Mouse (Mus musculus) heart, postnatal 25 days (tissue): ENCODE measurements at regions not wholly inside any gene's neighbourhood (a gene's known extent, or its start where the extent isn't known, plus 50 kb on each side); places are given as distances from the start of the nearest gene placed in this dataset.

Experiments used
- DNase-seq: peaks from one replicate; pipeline ENCODE4 v3.0.0; 2022; ENCODE audit warnings: low spot score
- intact Hi-C: fragments of 180-260 bp; cut with DNase I; formaldehyde crosslinking; loops from one replicate; pipeline ENCODE4 v1.15.1; 2025

GRCm38 (mm10) chr19:15513197-15513596 lies 433.9 kb downstream of the Psat1 start:
- no peak for DNase-seq
- intact Hi-C loops, result no loop called here

GRCm38 (mm10) chr19:15510395-15510794 lies 436.7 kb downstream of the Psat1 start:
- no peak for DNase-seq
- intact Hi-C loops, result no loop called here

- no peak for DNase-seq
- intact Hi-C loops, result no loop called here
Measured at GRCm38 (mm10) chr19:15502985-15503354, 444.2 kb downstream of the Psat1 start.

GRCm38 (mm10) chr19:15502315-15502984 lies 444.7 kb downstream of the Psat1 start:
- intact Hi-C loops, result no loop called here
- DNase-seq, result no peak

GRCm38 (mm10) chr19:15495532-15495931 lies 451.6 kb downstream of the Psat1 start:
- intact Hi-C loops, result no loop called here
- DNase-seq, result no peak

- no peak for DNase-seq
- intact Hi-C loops, result no loop called here
Measured at GRCm38 (mm10) chr19:15487576-15487975, 459.6 kb downstream of the Psat1 start.

GRCm38 (mm10) chr19:15481605-15482004 lies 465.5 kb downstream of the Psat1 start:
- DNase-seq, result no peak
- intact Hi-C loops, result no loop called here

GRCm38 (mm10) chr19:15469541-15469940 lies 477.6 kb downstream of the Psat1 start:
- no peak for DNase-seq
- intact Hi-C loops, result no loop called here

GRCm38 (mm10) chr19:15466713-15467112 lies 480.4 kb downstream of the Psat1 start:
- intact Hi-C loops, result no loop called here
- no peak for DNase-seq

- intact Hi-C loops, result no loop called here
- no peak for DNase-seq
Measured at GRCm38 (mm10) chr19:15465063-15465760, 481.9 kb downstream of the Psat1 start.

GRCm38 (mm10) chr19:15457793-15458192 lies 489.3 kb downstream of the Psat1 start:
- intact Hi-C loops, result no loop called here
- no peak for DNase-seq

- intact Hi-C loops, result no loop called here
- DNase-seq, result no peak
Measured at GRCm38 (mm10) chr19:15456943-15457735, 490.0 kb downstream of the Psat1 start.

- intact Hi-C loops, result no loop called here
- DNase-seq, result no peak
Measured at GRCm38 (mm10) chr19:15448989-15449388, 498.1 kb downstream of the Psat1 start.

GRCm38 (mm10) chr19:15431798-15432197 lies 515.3 kb downstream of the Psat1 start:
- intact Hi-C loops, result no loop called here

GRCm38 (mm10) chr19:15421311-15421710 lies 525.8 kb downstream of the Psat1 start:
- no peak for DNase-seq
- intact Hi-C loops, result no loop called here

More at GRCm38 (mm10) chr19:15431798-15432197, 515.3 kb downstream of the Psat1 start:
- DNase-seq, result no peak

GRCm38 (mm10) chr19:15398624-15399023 lies 548.5 kb downstream of the Psat1 start:
- intact Hi-C loops, result no loop called here

GRCm38 (mm10) chr19:15371682-15372081 lies 575.5 kb downstream of the Psat1 start:
- intact Hi-C loops, result no loop called here
- no peak for DNase-seq

More at GRCm38 (mm10) chr19:15398624-15399023, 548.5 kb downstream of the Psat1 start:
- no peak for DNase-seq

GRCm38 (mm10) chr19:15366951-15367350 lies 580.2 kb downstream of the Psat1 start:
- DNase-seq, result no peak
- intact Hi-C loops, result no loop called here

GRCm38 (mm10) chr19:15357181-15357580 lies 590.0 kb downstream of the Psat1 start:
- intact Hi-C loops, result no loop called here
- no peak for DNase-seq

- no peak for DNase-seq
- intact Hi-C loops, result no loop called here
Measured at GRCm38 (mm10) chr19:15348356-15348755, 598.8 kb downstream of the Psat1 start.

GRCm38 (mm10) chr19:15342229-15342628 lies 604.9 kb downstream of the Psat1 start:
- intact Hi-C loops, result no loop called here

More at GRCm38 (mm10) chr19:15342229-15342628, 604.9 kb downstream of the Psat1 start:
- no peak for DNase-seq
